Mouse (Mus musculus): ENCODE measurements around the gene Aaas.

- TF ChIP-seq CTCF (IDR thresholded peaks at IDR 0.05; ENCODE audit: extremely low read depth, insufficient read depth, insufficient read length, insufficient replicate concordance) (no peak), POLR2A (IDR thresholded peaks at IDR 0.05; ENCODE audit: low read depth, low read length) (no peak)
Observed at GRCm38 (mm10) chr15:102346444-102346843, 4.1 kb downstream of the Aaas start.

Data from spleen, adult 2 months (tissue).